Mouse (Mus musculus) stomach, embryonic 15.5 days (tissue): ENCODE results near the gene Gm37240. TPM values are rescaled to one million over a fixed set of nuclear protein-coding genes. Genes with fewer than 3 reads are reported as not detected.

Experiments used
- ATAC-seq: fragments of 200-750 bp; cut with Nextera tagmentation; 2 replicates; pipeline ENCODE4 v1.8.0; 2017; ENCODE audit warnings: low read depth, moderate number of reproducible peaks, moderate TSS enrichment; ENCODE audit not compliant: insufficient read depth, low FRiP score
- H3K27ac ChIP-seq: fragments of 300-500 bp; sonication (generic); 2 replicates; pipeline ENCODE4 v1.5.1; 2015; ENCODE audit warnings: mild to moderate bottlenecking, inconsistent platforms
- H3K27me3 ChIP-seq: fragments of 300-500 bp; sonication (generic); replicated peaks from 2 replicates; pipeline ENCODE4 v1.6.1; 2015; ENCODE audit warnings: inconsistent platforms
- H3K36me3 ChIP-seq: fragments of 300-500 bp; sonication (generic); 2 replicates; pipeline ENCODE4 v1.6.1; 2015; ENCODE audit warnings: inconsistent platforms
- H3K4me1 ChIP-seq: fragments of 300-500 bp; sonication (generic); 2 replicates; pipeline ENCODE4 v1.6.1; 2015; ENCODE audit warnings: inconsistent platforms
- H3K4me2 ChIP-seq: fragments of 300-500 bp; sonication (generic); 2 replicates; pipeline ENCODE4 v1.6.1; 2015; ENCODE audit warnings: mild to moderate bottlenecking, inconsistent platforms
- H3K4me3 ChIP-seq: fragments of 300-500 bp; sonication (generic); replicated peaks from 2 replicates; pipeline ENCODE4 v1.5.1; 2015; ENCODE audit warnings: inconsistent platforms
- H3K9ac ChIP-seq: fragments of 300-500 bp; sonication (generic); 2 replicates; pipeline ENCODE4 v1.6.1; 2015; ENCODE audit warnings: inconsistent platforms
- H3K9me3 ChIP-seq: fragments of 300-500 bp; sonication (generic); 2 replicates; pipeline ENCODE4 v1.6.1; 2016; ENCODE audit warnings: inconsistent platforms
- WGBS: fragments of 180-500 bp; shearing (Covaris S2); methylation state at CpG from one replicate; pipeline ENCODE4 v1.1.7; 2015; 5-methylcytosine and 5-hydroxymethylcytosine counted together
- polyA plus RNA-seq: library from polyadenylated mRNA; unstranded; fragments of >200 nt; fragmentation: Nextera tagmentation; extraction: Ambion mirVana; gene quantifications from 2 replicates; pipeline ENCODE4 v1.2.1, GENCODE M21; 2015

The Gm37240 gene
- polyA plus RNA-seq, 1 experiment from 2014 or later, result 8.6 TPM

GRCm38 (mm10) chr3:85842881-85843218 is 44.5 kb downstream of the Gm37240 start:
- 0 out of 2 replicates have a peak, but pooled peaks cover 4% of the 10 kb centered on the region for H3K4me1 ChIP-seq
- H3K9me3 ChIP-seq, result no peaks in the 10 kb centered on the region
- peak overlapping the region; percentile 66; the same call in 1 of the 2 replicates for H3K27ac ChIP-seq
- no peak overlapping the region for H3K4me3 ChIP-seq
- ATAC-seq, result 0 out of 2 replicates have a peak, but pooled peaks have one; percentile 47
- H3K36me3 ChIP-seq, result no peaks in the 10 kb centered on the region
- H3K27me3 ChIP-seq, result no peaks in the 10 kb centered on the region
- H3K4me2 ChIP-seq, result no peak overlapping the region
- H3K9ac ChIP-seq, result no peak overlapping the region

GRCm38 (mm10) chr3:85842177-85842880 is 45.0 kb downstream of the Gm37240 start:
- 0 out of 2 replicates have a peak, but pooled peaks cover 4% of the 10 kb centered on the region for H3K4me1 ChIP-seq
- no peak overlapping the region for H3K4me3 ChIP-seq
- 23% methylated on average over 9 of the region's 9 CpGs for WGBS
- ATAC-seq, result no peak
- H3K36me3 ChIP-seq, result no peaks in the 10 kb centered on the region
- H3K9me3 ChIP-seq, result no peaks in the 10 kb centered on the region
- no peak overlapping the region for H3K4me2 ChIP-seq
- H3K27ac ChIP-seq, result peak overlapping the region; percentile 66
- no peak overlapping the region for H3K9ac ChIP-seq
- H3K27me3 ChIP-seq, result no peaks in the 10 kb centered on the region

- Histone ChIP-seq H3K4me1 (0 out of 2 replicates have a peak, but pooled peaks cover 4% of the 10 kb centered on the region), H3K4me3 (no peak overlapping the region), H3K9me3 (no peaks in the 10 kb centered on the region), H3K4me2 (no peak overlapping the region), H3K27me3 (no peaks in the 10 kb centered on the region), H3K36me3 (no peaks in the 10 kb centered on the region), H3K27ac (no peak overlapping the region; the same call in 1 of the 2 replicates), H3K9ac (no peak overlapping the region)
- WGBS, result 32% methylated on average over 2 of the region's 2 CpGs
- ATAC-seq, result no peak
Measured at GRCm38 (mm10) chr3:85841454-85842176, 45.7 kb downstream of the Gm37240 start.

GRCm38 (mm10) chr3:85833627-85834026 is 53.7 kb downstream of the Gm37240 start:
- no peak overlapping the region for H3K4me2 ChIP-seq
- no peaks in the 10 kb centered on the region for H3K27me3 ChIP-seq
- no peak overlapping the region for H3K27ac ChIP-seq
- no peaks in the 10 kb centered on the region for H3K36me3 ChIP-seq
- WGBS, result 74% methylated on average over 1 of the region's 1 CpGs
- H3K4me3 ChIP-seq, result no peak overlapping the region
- ATAC-seq, result no peak
- no peaks in the 10 kb centered on the region for H3K4me1 ChIP-seq
- no peaks in the 10 kb centered on the region for H3K9me3 ChIP-seq
- no peak overlapping the region for H3K9ac ChIP-seq

GRCm38 (mm10) chr3:85832490-85833155 is 54.7 kb downstream of the Gm37240 start:
- Histone ChIP-seq H3K27ac (no peak overlapping the region), H3K9me3 (no peaks in the 10 kb centered on the region), H3K4me2 (no peak overlapping the region), H3K4me3 (no peak overlapping the region), H3K36me3 (no peaks in the 10 kb centered on the region), H3K27me3 (no peaks in the 10 kb centered on the region), H3K9ac (no peak overlapping the region), H3K4me1 (no peaks in the 10 kb centered on the region)
- ATAC-seq, result no peak
- 70% methylated on average over 10 of the region's 10 CpGs for WGBS

- H3K4me1 ChIP-seq, result no peaks in the 10 kb centered on the region
- no peak overlapping the region for H3K27ac ChIP-seq
- no peaks in the 10 kb centered on the region for H3K27me3 ChIP-seq
- H3K4me3 ChIP-seq, result no peak overlapping the region
- H3K36me3 ChIP-seq, result no peaks in the 10 kb centered on the region
- H3K4me2 ChIP-seq, result no peak overlapping the region
- H3K9ac ChIP-seq, result no peak overlapping the region
- ATAC-seq, result no peak
- 61% methylated on average over 1 of the region's 1 CpGs for WGBS
- no peaks in the 10 kb centered on the region for H3K9me3 ChIP-seq
Measured at GRCm38 (mm10) chr3:85831785-85832184, 55.5 kb downstream of the Gm37240 start.

- Histone ChIP-seq H3K4me3 (no peak overlapping the region), H3K36me3 (no peaks in the 10 kb centered on the region), H3K27me3 (no peaks in the 10 kb centered on the region), H3K9ac (no peak overlapping the region), H3K27ac (no peak overlapping the region), H3K4me2 (no peak overlapping the region), H3K4me1 (no peaks in the 10 kb centered on the region), H3K9me3 (no peaks in the 10 kb centered on the region)
- WGBS, result 58% methylated on average over 4 of the region's 4 CpGs
- ATAC-seq, result no peak
Measured at GRCm38 (mm10) chr3:85829047-85829446, 58.3 kb downstream of the Gm37240 start.

GRCm38 (mm10) chr3:85827815-85828214 is 59.5 kb downstream of the Gm37240 start:
- no peak overlapping the region for H3K4me2 ChIP-seq
- H3K9ac ChIP-seq, result no peak overlapping the region
- H3K36me3 ChIP-seq, result no peaks in the 10 kb centered on the region
- ATAC-seq, result no peak
- no peak overlapping the region for H3K4me3 ChIP-seq
- H3K9me3 ChIP-seq, result no peaks in the 10 kb centered on the region
- H3K27me3 ChIP-seq, result no peaks in the 10 kb centered on the region
- 79% methylated on average over 6 of the region's 6 CpGs for WGBS
- no peaks in the 10 kb centered on the region for H3K4me1 ChIP-seq
- no peak overlapping the region for H3K27ac ChIP-seq

GRCm38 (mm10) chr3:85827283-85827682 is 60.0 kb downstream of the Gm37240 start:
- Histone ChIP-seq H3K9ac (no peak overlapping the region), H3K4me3 (no peak overlapping the region), H3K4me1 (no peaks in the 10 kb centered on the region), H3K27ac (no peak overlapping the region), H3K36me3 (no peaks in the 10 kb centered on the region), H3K9me3 (no peaks in the 10 kb centered on the region), H3K27me3 (no peaks in the 10 kb centered on the region), H3K4me2 (no peak overlapping the region)
- no peak for ATAC-seq
- WGBS, result 66% methylated on average over 4 of the region's 4 CpGs

GRCm38 (mm10) chr3:85820839-85821548 is 66.3 kb downstream of the Gm37240 start:
- no peaks in the 10 kb centered on the region for H3K4me1 ChIP-seq
- no peak for ATAC-seq
- 68% methylated on average over 15 of the region's 15 CpGs for WGBS
- H3K27ac ChIP-seq, result no peak overlapping the region
- no peak overlapping the region for H3K4me3 ChIP-seq
- H3K9ac ChIP-seq, result no peak overlapping the region
- no peak overlapping the region for H3K4me2 ChIP-seq
- H3K36me3 ChIP-seq, result no peaks in the 10 kb centered on the region
- H3K9me3 ChIP-seq, result no peaks in the 10 kb centered on the region
- H3K27me3 ChIP-seq, result no peaks in the 10 kb centered on the region

GRCm38 (mm10) chr3:85819319-85819718 is 68.0 kb downstream of the Gm37240 start:
- H3K9me3 ChIP-seq, result no peaks in the 10 kb centered on the region

More at GRCm38 (mm10) chr3:85819319-85819718, 68.0 kb downstream of the Gm37240 start:
- WGBS, result 71% methylated on average over 3 of the region's 3 CpGs
- H3K9ac ChIP-seq, result no peak overlapping the region
- no peaks in the 10 kb centered on the region for H3K4me1 ChIP-seq
- no peaks in the 10 kb centered on the region for H3K36me3 ChIP-seq
- H3K4me2 ChIP-seq, result no peak overlapping the region
- no peak overlapping the region for H3K27ac ChIP-seq
- no peak for ATAC-seq
- no peak overlapping the region for H3K4me3 ChIP-seq
- H3K27me3 ChIP-seq, result no peaks in the 10 kb centered on the region
